Comparison of ENCODE assay signal across 18 mouse cellular contexts in the genomic region with DNA sequence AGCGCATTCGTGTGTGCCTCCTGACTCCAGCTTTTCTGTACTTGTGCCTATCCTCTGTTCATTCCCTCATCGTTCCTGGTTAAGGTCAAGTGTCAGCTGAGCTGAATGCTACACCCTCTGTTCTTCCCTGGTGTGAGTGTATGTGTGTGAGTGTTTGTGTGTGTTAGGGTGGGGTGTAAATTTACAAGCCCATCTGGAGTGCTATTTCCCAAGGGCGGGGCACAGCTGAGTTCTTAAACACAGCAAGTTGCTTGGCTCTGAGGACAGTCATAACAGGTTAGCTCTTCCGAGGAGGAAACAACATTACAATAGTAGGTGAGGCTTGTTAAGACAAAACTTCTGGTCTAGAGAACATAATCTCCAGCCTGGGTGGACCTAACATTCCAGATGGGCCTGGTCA. TPM values are rescaled to one million over a fixed set of nuclear protein-coding genes. Genes with fewer than 3 reads are reported as not detected.
DNase-seq lines count a peak whose midpoint lies in the region; ATAC-seq and TF ChIP-seq lines count a peak whose summit lies in the region.
"Had no signal": no experiment of that assay in that cellular context is flagged by ENCODE, and none has a peak within 500 bp of the region (broad histone marks: within the 10 kb centered on the region; RNA-seq: fewer than 3 reads in every experiment).

No protein-coding gene starts in this region.

- no peaks in the 10 kb centered on the region for H3K36me3 ChIP-seq in ES-Bruce4 (ENCODE audit: control insufficient read depth, insufficient read depth, low read length, poor library complexity, severe bottlenecking)
- H3K36me3 ChIP-seq in liver, embryonic 12.5 days, result peaks cover 17% of the 10 kb centered on the region

- TF ChIP-seq CTCF in ES-Bruce4 (IDR thresholded peaks at IDR 0.05; ENCODE audit: low read depth, low read length), result no peak

- H3K4me3 ChIP-seq in ES-Bruce4 (ENCODE audit: low read depth, low read length), result no peak overlapping the region
- no peak overlapping the region for H3K4me3 ChIP-seq in liver, embryonic 12.5 days
- H3K4me3 ChIP-seq: embryonic facial prominence, embryonic 10.5 days; gastrocnemius, adult 2 months; heart, embryonic 12.5 days; hindbrain, embryonic 10.5 days had no signal

- H3K9ac ChIP-seq in ES-Bruce4 (ENCODE audit: low read depth, poor library complexity, severe bottlenecking), result no peak overlapping the region
- no peak overlapping the region for H3K9ac ChIP-seq in liver, embryonic 12.5 days
- H3K9ac ChIP-seq: heart, embryonic 12.5 days; hindbrain, embryonic 14.5 days had no signal

- no peaks in the 10 kb centered on the region for H3K9me3 ChIP-seq in ES-Bruce4 (replicated peaks; ENCODE audit: control insufficient read depth, insufficient read depth, low read length, poor library complexity, severe bottlenecking)
- H3K9me3 ChIP-seq in liver, embryonic 12.5 days (replicated peaks), result no peaks in the 10 kb centered on the region
- H3K9me3 ChIP-seq: embryonic facial prominence, embryonic 10.5 days had no signal

- no peaks in the 10 kb centered on the region for H3K4me1 ChIP-seq in ES-Bruce4 (ENCODE audit: control insufficient read depth, insufficient read depth, low read length)
- peaks cover 17% of the 10 kb centered on the region for H3K4me1 ChIP-seq in liver, embryonic 12.5 days

- TF ChIP-seq EP300 in ES-Bruce4 (IDR thresholded peaks at IDR 0.05; ENCODE audit: insufficient read depth, low read depth, low read length), result no peak

- ATAC-seq in liver, embryonic 12.5 days, result no peak
- ATAC-seq: forebrain, embryonic 14.5 days had no signal

- peak; percentile 31 for DNase-seq in lung, postnatal 25 days (ENCODE audit: low spot score)
- no peak for DNase-seq in lung, postnatal 10 days
- peak; percentile 76 for DNase-seq in ZHBTc4 (ENCODE audit: low read depth, low spot score)
- DNase-seq in urinary bladder, postnatal 4 days (ENCODE audit: low spot score in 2 of 2), result no peak
- DNase-seq: adrenal gland, adult 2 months; adrenal gland, postnatal 36 days; cerebellum, adult 2 months; cerebellum, postnatal 10 days; gastrocnemius, adult 2 months; gastrocnemius, postnatal 25 days had no signal

- peak overlapping the region; percentile 2; the same call in 1 of the 2 replicates for H3K27ac ChIP-seq in ES-Bruce4 (ENCODE audit: insufficient read depth, low read length)
- H3K27ac ChIP-seq in liver, embryonic 12.5 days, result no peak overlapping the region
- H3K27ac ChIP-seq: embryonic facial prominence, embryonic 10.5 days; gastrocnemius, adult 2 months; hindbrain, embryonic 10.5 days; hindbrain, embryonic 14.5 days had no signal

- H3K27me3 ChIP-seq in ES-Bruce4 (ENCODE audit: control insufficient read depth, insufficient read depth, low read length, poor library complexity, severe bottlenecking), result no peaks in the 10 kb centered on the region
- H3K27me3 ChIP-seq in liver, embryonic 12.5 days (replicated peaks), result no peaks in the 10 kb centered on the region
- H3K27me3 ChIP-seq: CH12.LX; heart, embryonic 12.5 days had no signal

- no peak for TF ChIP-seq POLR2A in ES-Bruce4 (IDR thresholded peaks at IDR 0.05; ENCODE audit: insufficient read depth, low read length)

- no peak overlapping the region for H3K4me2 ChIP-seq in liver, embryonic 12.5 days
- H3K4me2 ChIP-seq: heart, embryonic 12.5 days; hindbrain, embryonic 14.5 days had no signal

- WGBS in liver, embryonic 12.5 days (ENCODE audit: insufficient replicate concordance), result 83% methylated on average over 5 of the region's 5 CpGs

RNA-seq across cellular contexts. Expression of gene Tmem248, which starts 1.5 kb away (rescaled TPM):
- 60.2 and 63.9 TPM in 2 replicates for polyA plus RNA-seq in ES-Bruce4 (2011; ENCODE audit: insufficient read depth, insufficient read length, low read depth, missing spikeins)
- polyA plus RNA-seq in liver, embryonic 12.5 days (2016; fragmentation: Nextera tagmentation; extraction: Ambion mirVana), result 45.4 and 46.4 TPM in 2 replicates

RNA-seq across cellular contexts. Expression of gene Sbds, which starts 37.0 kb away (rescaled TPM):
- 66.8 and 68.5 TPM in 2 replicates for polyA plus RNA-seq in ES-Bruce4 (2011; ENCODE audit: insufficient read depth, insufficient read length, low read depth, missing spikeins)
- polyA plus RNA-seq in liver, embryonic 12.5 days (2016; fragmentation: Nextera tagmentation; extraction: Ambion mirVana), result 64.5 and 68.1 TPM in 2 replicates

RNA-seq across cellular contexts. Expression of gene Tyw1, which starts 37.1 kb away (rescaled TPM):
- polyA plus RNA-seq in ES-Bruce4 (2011; ENCODE audit: insufficient read depth, insufficient read length, low read depth, missing spikeins), result 27.7 and 27.8 TPM in 2 replicates
- 21.2 and 21.6 TPM in 2 replicates for polyA plus RNA-seq in liver, embryonic 12.5 days (2016; fragmentation: Nextera tagmentation; extraction: Ambion mirVana)

RNA-seq across cellular contexts. Expression of gene Rabgef1, which starts 46.7 kb away (rescaled TPM):
- polyA plus RNA-seq in ES-Bruce4 (2011; ENCODE audit: insufficient read depth, insufficient read length, low read depth, missing spikeins), result 29.9 and 34.8 TPM in 2 replicates
- polyA plus RNA-seq in liver, embryonic 12.5 days (2016; fragmentation: Nextera tagmentation; extraction: Ambion mirVana), result 31.9 and 34.5 TPM in 2 replicates

Comparison
In these comparisons a context has a peak if more than half of its experiments do, and no peak if none do; other contexts are left out.
1. DNase-seq: peak in lung, postnatal 25 days (single experiment) and ZHBTc4 (single experiment); none in lung, postnatal 10 days (single experiment) and urinary bladder, postnatal 4 days (0 of 2).